Mouse (Mus musculus) urinary bladder, adult 18-20 months (tissue): Measurements from ENCODE around the gene Brat1.
A peak's percentile ranks its signal among the peaks of the same experiment; 100 is the strongest.

ENCODE experiments used
- DNase-seq, 2 experiments: peaks; one replicate each; pipeline ENCODE4 v3.0.0; 2022; ENCODE audit warnings: low spot score in 2 of 2, mixed read lengths in 2 of 2

The Brat1 gene

GRCm38 (mm10) chr5:140704378-140705251 lies at the start of gene Brat1:
Gene Brat1, plus strand, starts transcription at chr5:140705011.
- DNase-seq, result peak; percentile 99 to 100

- no peak for DNase-seq
Observed at GRCm38 (mm10) chr5:140659607-140660272, 45.1 kb upstream of the Brat1 start.

GRCm38 (mm10) chr5:140660398-140660797 lies 44.4 kb upstream of the Brat1 start:
- no peak for DNase-seq

- peak in 1 of 2 experiments; percentile 41 for DNase-seq
Observed at GRCm38 (mm10) chr5:140661427-140661826, 43.4 kb upstream of the Brat1 start.

GRCm38 (mm10) chr5:140661875-140662643 lies 42.8 kb upstream of the Brat1 start:
- DNase-seq, result no peak

GRCm38 (mm10) chr5:140662741-140663592 lies 41.8 kb upstream of the Brat1 start:
- peak in 1 of 2 experiments; percentile 34 for DNase-seq

- peak in 1 of 2 experiments; percentile 53 for DNase-seq
Observed at GRCm38 (mm10) chr5:140663621-140664180, 41.1 kb upstream of the Brat1 start.

GRCm38 (mm10) chr5:140672115-140672514 lies 32.7 kb upstream of the Brat1 start:
- DNase-seq, result no peak

GRCm38 (mm10) chr5:140672603-140673002 lies 32.2 kb upstream of the Brat1 start:
- DNase-seq, result peak in 1 of 2 experiments; percentile 23

- DNase-seq, result no peak
Observed at GRCm38 (mm10) chr5:140674036-140674435, 30.8 kb upstream of the Brat1 start.

GRCm38 (mm10) chr5:140675079-140675478 lies 29.7 kb upstream of the Brat1 start:
- DNase-seq, result no peak

GRCm38 (mm10) chr5:140675640-140676039 lies 29.2 kb upstream of the Brat1 start:
- no peak for DNase-seq

- no peak for DNase-seq
Observed at GRCm38 (mm10) chr5:140677137-140677536, 27.7 kb upstream of the Brat1 start.

- DNase-seq, result no peak
Observed at GRCm38 (mm10) chr5:140680051-140680450, 24.8 kb upstream of the Brat1 start.

GRCm38 (mm10) chr5:140680950-140681349 lies 23.9 kb upstream of the Brat1 start:
- no peak for DNase-seq

GRCm38 (mm10) chr5:140682113-140682512 lies 22.7 kb upstream of the Brat1 start:
- DNase-seq, result peak in 1 of 2 experiments; percentile 27

- DNase-seq, result peak in 1 of 2 experiments; percentile 26
Observed at GRCm38 (mm10) chr5:140684343-140685148, 20.3 kb upstream of the Brat1 start.

- DNase-seq, result no peak
Observed at GRCm38 (mm10) chr5:140688434-140688833, 16.4 kb upstream of the Brat1 start.

GRCm38 (mm10) chr5:140695987-140696386 lies 8.8 kb upstream of the Brat1 start:
- DNase-seq, result no peak

GRCm38 (mm10) chr5:140699776-140700175 lies 5.0 kb upstream of the Brat1 start:
- DNase-seq, result no peak
